Mouse (Mus musculus) CH12.LX (cell line): ENCODE results near the gene AC140267.1. TPM values are rescaled to one million over a fixed set of nuclear protein-coding genes. Genes with fewer than 3 reads are reported as not detected.

ENCODE experiments used
- DNase-seq: peaks from one replicate; pipeline ENCODE4 v3.0.0-alpha.2; 2013; ENCODE audit errors: extremely low read depth
- H3K27ac ChIP-seq: 2 replicates; pipeline ENCODE4 v1.5.1; 2012; ENCODE audit warnings: low read depth, mild to moderate bottlenecking, control low read depth, moderate library complexity; ENCODE audit not compliant: insufficient read depth
- H3K27me3 ChIP-seq: replicated peaks from 2 replicates; pipeline ENCODE3; 2012; ENCODE audit warnings: inconsistent platforms
- H3K36me3 ChIP-seq, 2 experiments: replicated peaks in 1 of 2; 2 replicates each; pipeline versions ENCODE3 to v1.6.1; 2012; ENCODE audit warnings: inconsistent platforms in 1 of 2, low read length in 1 of 2, mild to moderate bottlenecking in 1 of 2, mixed read lengths in 1 of 2, moderate library complexity in 1 of 2; ENCODE audit not compliant: control insufficient read depth in 1 of 2, insufficient read depth in 1 of 2
- H3K4me1 ChIP-seq, 2 experiments: 2 replicates each; pipeline ENCODE4 v1.6.1; 2012; ENCODE audit warnings: inconsistent platforms in 1 of 2, moderate library complexity in 1 of 2; ENCODE audit not compliant: insufficient read depth in 2 of 2, control insufficient read depth in 1 of 2
- H3K4me2 ChIP-seq: 2 replicates; pipeline ENCODE4 v1.6.1; 2012; ENCODE audit warnings: low read depth, mild to moderate bottlenecking, control low read depth; ENCODE audit not compliant: poor library complexity, insufficient read depth, severe bottlenecking
- H3K4me3 ChIP-seq, 3 experiments: fragments of 150-350 bp in 1 of 3; sonication (generic) in 1 of 3; replicated peaks in 1 of 3; 2 replicates each; pipeline versions ENCODE3 to v1.5.1; 2011 to 2012; ENCODE audit warnings: low read depth in 2 of 3, low read length in 2 of 3, mild to moderate bottlenecking in 2 of 3, moderate library complexity in 2 of 3, control low read depth in 1 of 3, improper control_type of control experiment in 1 of 3, inconsistent platforms in 1 of 3, mixed read lengths in 1 of 3; ENCODE audit not compliant: poor library complexity in 1 of 3
- H3K79me2 ChIP-seq: replicated peaks from 2 replicates; pipeline ENCODE4 v1.6.1; 2012; ENCODE audit warnings: mild to moderate bottlenecking, moderate library complexity; ENCODE audit not compliant: control insufficient read depth, poor library complexity, insufficient read depth, severe bottlenecking; ENCODE audit errors: extremely low read depth
- H3K9ac ChIP-seq: 2 replicates; pipeline ENCODE4 v1.6.1; 2012; ENCODE audit warnings: low read depth, mild to moderate bottlenecking, control low read depth, moderate library complexity; ENCODE audit not compliant: insufficient read depth
- H3K9me3 ChIP-seq: replicated peaks from 2 replicates; pipeline ENCODE3; 2012; ENCODE audit warnings: low read length, inconsistent platforms, mixed read lengths
- BHLHE40 ChIP-seq: IDR thresholded peaks from 2 replicates; pipeline ENCODE4 v1.6.1; 2011; ENCODE audit warnings: mild to moderate bottlenecking, low read depth, low read length, improper control_type of control experiment
- CHD1 ChIP-seq: IDR thresholded peaks from 2 replicates; pipeline ENCODE4 v1.6.1; 2012; ENCODE audit warnings: low read depth, low read length, improper control_type of control experiment, inconsistent platforms
- CTCF ChIP-seq, 2 experiments: IDR thresholded peaks in 1 of 2; conservative IDR thresholded peaks in 1 of 2; 2 replicates each; pipeline ENCODE4 v1.5.1; 2011 to 2012; ENCODE audit warnings: low read depth in 2 of 2, low read length in 2 of 2, improper control_type of control experiment in 1 of 2, inconsistent platforms in 1 of 2, mild to moderate bottlenecking in 1 of 2, moderate library complexity in 1 of 2
- E2F4 ChIP-seq: IDR thresholded peaks from 2 replicates; pipeline ENCODE4 v1.6.1; 2011; ENCODE audit warnings: low read depth, low read length, improper control_type of control experiment; ENCODE audit not compliant: insufficient replicate concordance
- EP300 ChIP-seq: IDR thresholded peaks from 2 replicates; pipeline ENCODE4 v1.6.1; 2011; ENCODE audit warnings: low read length, improper control_type of control experiment
- ETS1 ChIP-seq: conservative IDR thresholded peaks from 2 replicates; pipeline ENCODE4 v1.6.1; 2012; ENCODE audit warnings: low read depth, mild to moderate bottlenecking, inconsistent platforms, low read length, improper control_type of control experiment, moderate library complexity
- GABPA ChIP-seq: IDR thresholded peaks from 2 replicates; pipeline ENCODE4 v1.6.1; 2012; ENCODE audit warnings: low read depth, low read length, improper control_type of control experiment, inconsistent platforms; ENCODE audit not compliant: insufficient replicate concordance
- HCFC1 ChIP-seq: IDR thresholded peaks from 2 replicates; pipeline ENCODE4 v1.6.1; 2012; ENCODE audit warnings: low read depth, mild to moderate bottlenecking, inconsistent platforms, low read length, improper control_type of control experiment
- IRF4 ChIP-seq: IDR thresholded peaks from 2 replicates; pipeline ENCODE4 v1.6.1; 2014; ENCODE audit warnings: low read depth, mild to moderate bottlenecking, inconsistent platforms, low read length, improper control_type of control experiment
- JUN ChIP-seq: IDR thresholded peaks from 2 replicates; pipeline ENCODE4 v1.6.1; 2011; ENCODE audit warnings: low read depth, mild to moderate bottlenecking, low read length, improper control_type of control experiment, moderate library complexity; ENCODE audit not compliant: insufficient read depth
- JUND ChIP-seq: conservative IDR thresholded peaks from 2 replicates; pipeline ENCODE4 v1.6.1; 2011; ENCODE audit warnings: low read depth, low read length, improper control_type of control experiment
- KAT2A ChIP-seq: IDR thresholded peaks from 2 replicates; pipeline ENCODE4 v1.6.1; 2012; ENCODE audit warnings: low read length, improper control_type of control experiment, inconsistent platforms; ENCODE audit not compliant: insufficient replicate concordance
- MAX ChIP-seq: IDR thresholded peaks from 2 replicates; pipeline ENCODE4 v1.6.1; 2011; ENCODE audit warnings: low read length, improper control_type of control experiment
- MAZ ChIP-seq: IDR thresholded peaks from 2 replicates; pipeline ENCODE4 v1.6.1; 2012; ENCODE audit warnings: low read depth, mild to moderate bottlenecking, inconsistent platforms, low read length, improper control_type of control experiment, moderate library complexity
- MEF2A ChIP-seq: IDR thresholded peaks from 2 replicates; pipeline ENCODE4 v1.6.1; 2014; ENCODE audit warnings: low read depth, mild to moderate bottlenecking, inconsistent platforms, low read length, improper control_type of control experiment, borderline replicate concordance
- MXI1 ChIP-seq: IDR thresholded peaks from 2 replicates; pipeline ENCODE4 v1.6.1; 2011; ENCODE audit warnings: mild to moderate bottlenecking, low read depth, low read length, improper control_type of control experiment
- MYC ChIP-seq: IDR thresholded peaks from 2 replicates; pipeline ENCODE4 v1.6.1; 2011; ENCODE audit warnings: low read depth, mild to moderate bottlenecking, improper control_type of control experiment, low read length
- NELFE ChIP-seq: IDR thresholded peaks from 2 replicates; pipeline ENCODE4 v1.6.1; 2011; ENCODE audit warnings: low read depth, low read length, improper control_type of control experiment
- NRF1 ChIP-seq: IDR thresholded peaks from 2 replicates; pipeline ENCODE4 v1.6.1; 2014; ENCODE audit warnings: low read depth, mild to moderate bottlenecking, inconsistent platforms, low read length, improper control_type of control experiment, moderate library complexity
- PAX5 ChIP-seq: IDR thresholded peaks from 2 replicates; pipeline ENCODE4 v1.6.1; 2012; ENCODE audit warnings: low read length, inconsistent platforms, mixed read lengths
- POLR2A ChIP-seq: IDR thresholded peaks from 2 replicates; pipeline ENCODE4 v1.6.1; 2011; ENCODE audit warnings: low read depth, mild to moderate bottlenecking, improper control_type of control experiment, low read length
- POLR2AphosphoS2 ChIP-seq: IDR thresholded peaks from 2 replicates; pipeline ENCODE4 v1.6.1; 2011; ENCODE audit warnings: low read depth, low read length, improper control_type of control experiment
- RAD21 ChIP-seq: IDR thresholded peaks from 2 replicates; pipeline ENCODE4 v1.6.1; 2011; ENCODE audit warnings: low read depth, mild to moderate bottlenecking, low read length, improper control_type of control experiment, moderate library complexity
- SIN3A ChIP-seq: IDR thresholded peaks from 2 replicates; pipeline ENCODE4 v1.6.1; 2012; ENCODE audit warnings: low read length, improper control_type of control experiment, inconsistent platforms
- TBP ChIP-seq: conservative IDR thresholded peaks from 2 replicates; pipeline ENCODE4 v1.6.1; 2011; ENCODE audit warnings: low read depth, low read length, improper control_type of control experiment
- UBTF ChIP-seq: IDR thresholded peaks from 2 replicates; pipeline ENCODE4 v1.6.1; 2012; ENCODE audit warnings: low read depth, mild to moderate bottlenecking, inconsistent platforms, low read length, improper control_type of control experiment, moderate library complexity
- USF1 ChIP-seq: IDR thresholded peaks from 2 replicates; pipeline ENCODE4 v1.6.1; 2014; ENCODE audit warnings: low read depth, mild to moderate bottlenecking, inconsistent platforms, low read length, improper control_type of control experiment
- USF2 ChIP-seq: conservative IDR thresholded peaks from 2 replicates; pipeline ENCODE4 v1.6.1; 2011; ENCODE audit warnings: low read depth, low read length, improper control_type of control experiment
- ZC3H11A ChIP-seq: IDR thresholded peaks from 2 replicates; pipeline ENCODE4 v1.6.1; 2012; ENCODE audit warnings: low read depth, mild to moderate bottlenecking, inconsistent platforms, low read length, improper control_type of control experiment
- ZKSCAN1 ChIP-seq: IDR thresholded peaks from 2 replicates; pipeline ENCODE4 v1.6.1; 2012; ENCODE audit warnings: low read depth, inconsistent platforms, low read length, improper control_type of control experiment, borderline replicate concordance
- ZMIZ1 ChIP-seq: IDR thresholded peaks from 2 replicates; pipeline ENCODE4 v1.6.1; 2012; ENCODE audit warnings: low read depth, mild to moderate bottlenecking, inconsistent platforms, low read length, improper control_type of control experiment
- ZNF384 ChIP-seq: IDR thresholded peaks from 2 replicates; pipeline ENCODE4 v1.6.1; 2012; ENCODE audit warnings: low read depth, low read length, improper control_type of control experiment, inconsistent platforms
- dilution Hi-C: fragments of 300-500 bp; cut with MboI; formaldehyde crosslinking; loops from 2 replicates; pipeline ENCODE4 v1.14.3; 2020; ENCODE audit warnings: low sequenced_read_pairs; ENCODE audit not compliant: extremely low pct_unique_long_range_greater_than_20kb, extremely low pct_ligation_motif_present
- in situ Hi-C: fragments of 300-500 bp; cut with MboI; formaldehyde crosslinking; loops from 3 replicates; pipeline ENCODE4 v1.14.3; 2019; ENCODE audit warnings: low sequenced_read_pairs, low pct_ligation_motif_present, low pct_unique_long_range_greater_than_20kb, mixed read lengths
- polyA plus RNA-seq: library from polyadenylated mRNA; unstranded; fragments of >175 nt; gene quantifications from 2 replicates; pipeline ENCODE4 v1.2.1, GENCODE M21; 2012; ENCODE audit warnings: low read depth; ENCODE audit not compliant: insufficient read length
- total RNA-seq, 2 experiments: library from RNA; depleted of rRNA; stranded (reverse); fragments of 300-350 nt in 1 of 2; fragments of >200 nt in 1 of 2; gene quantifications; 2 replicates each; pipeline ENCODE4 v1.2.3; 2012 to 2014

The AC140267.1 gene
- total and polyA plus RNA-seq, 3 experiments = not detected

- Histone ChIP-seq H3K4me3 (no peak overlapping the region), H3K4me1 (peaks cover 6 to 22% of the 10 kb centered on the region in 2 experiments), H3K36me3 (peaks cover 0 to 1% of the 10 kb centered on the region in 2 experiments), H3K79me2 (no peaks in the 10 kb centered on the region), H3K9ac (no peak overlapping the region), H3K9me3 (no peaks in the 10 kb centered on the region), H3K27ac (no peak overlapping the region), H3K27me3 (peaks cover 32% of the 10 kb centered on the region), H3K4me2 (no peak overlapping the region)
- in situ Hi-C loops (no loop called here), dilution Hi-C loops (no loop called here)
- no peak for DNase-seq
- TF ChIP-seq NRF1 (no peak), MAZ (no peak), IRF4 (no peak), ZMIZ1 (no peak), JUND (no peak), MYC (no peak), BHLHE40 (no peak), ZNF384 (no peak), ZC3H11A (no peak), CTCF (conservative IDR thresholded peaks at IDR 0.05 in 1 of 2, IDR thresholded peaks at IDR 0.05 in 1 of 2; ENCODE audit: low read depth in 2 of 2, low read length in 2 of 2) (no peak), TBP (no peak), POLR2AphosphoS2 (no peak), CHD1 (no peak), JUN (no peak)
Observed at GRCm38 (mm10) chr15:80213688-80214087, 21.9 kb upstream of the AC140267.1 start.

- dilution Hi-C loops (no loop called here), in situ Hi-C loops (loop anchor here (5.0 kb wide), 1 partner anchor 41 kb away; the partner anchor contains the start of gene Atf4)
- peaks cover 0 to 1% of the 10 kb centered on the region in 2 experiments for H3K36me3 ChIP-seq
- H3K9ac ChIP-seq = no peak overlapping the region
- peaks cover 10 to 34% of the 10 kb centered on the region in 2 experiments for H3K4me1 ChIP-seq
- no peak overlapping the region for H3K4me3 ChIP-seq
- no peaks in the 10 kb centered on the region for H3K9me3 ChIP-seq
- no peak overlapping the region for H3K4me2 ChIP-seq
- peaks cover 27% of the 10 kb centered on the region for H3K27me3 ChIP-seq
- H3K79me2 ChIP-seq = no peaks in the 10 kb centered on the region
- peak; percentile 53 for DNase-seq
- H3K27ac ChIP-seq = no peak overlapping the region
- TF ChIP-seq E2F4 (no peak), PAX5 (no peak), IRF4 (no peak), POLR2AphosphoS2 (no peak), ZKSCAN1 (no peak), ZC3H11A (peak; percentile 31), CTCF (conservative IDR thresholded peaks at IDR 0.05 in 1 of 2, IDR thresholded peaks at IDR 0.05 in 1 of 2; ENCODE audit: low read depth in 2 of 2, low read length in 2 of 2) (peak; percentile 47 to 82), USF1 (no peak), MAX (no peak), NELFE (no peak; the same call in 1 of the 2 replicates), HCFC1 (no peak), GABPA (no peak), MAZ (peak; percentile 56; the same call in 1 of the 2 replicates), POLR2A (no peak), UBTF (no peak), RAD21 (peak; percentile 79), USF2 (no peak), MXI1 (no peak), SIN3A (no peak), TBP (no peak), KAT2A (no peak), EP300 (no peak), MEF2A (no peak), JUN (no peak), ETS1 (no peak)
Observed at GRCm38 (mm10) chr15:80215716-80216479, 19.7 kb upstream of the AC140267.1 start.
